11 mouse cellular contexts compared by ENCODE assay signal in genomic region chr12:82664598-82664997, GRCm38 (mm10).
DNase-seq lines count a peak whose midpoint lies in the region; ATAC-seq and TF ChIP-seq lines count a peak whose summit lies in the region.
"Had no signal": no experiment of that assay in that cellular context is flagged by ENCODE, and none has a peak within 500 bp of the region (broad histone marks: within the 10 kb centered on the region; RNA-seq: fewer than 3 reads in every experiment).

No protein-coding gene starts in this region.

- TF ChIP-seq CTCF in heart, postnatal 0 days (IDR thresholded peaks at IDR 0.05; ENCODE audit: low read depth), result no peak
- no peak for TF ChIP-seq CTCF in midbrain, postnatal 0 days (IDR thresholded peaks at IDR 0.05)

- ATAC-seq in kidney, embryonic 16.5 days (ENCODE audit: low FRiP score, low TSS enrichment), result no peak
- ATAC-seq in heart, postnatal 0 days (ENCODE audit: insufficient read depth, low read depth), result peak; percentile 93
- ATAC-seq in liver, embryonic 12.5 days, result no peak
- no peak for ATAC-seq in midbrain, postnatal 0 days (ENCODE audit: low FRiP score)

- no peaks in the 10 kb centered on the region for H3K4me1 ChIP-seq in kidney, embryonic 16.5 days (ENCODE audit: insufficient read depth, low read length)
- H3K4me1 ChIP-seq in heart, postnatal 0 days (ENCODE audit: control insufficient read depth, insufficient read depth), result peaks cover 20% of the 10 kb centered on the region; the same call in 1 of the 2 replicates
- no peaks in the 10 kb centered on the region for H3K4me1 ChIP-seq in liver, embryonic 12.5 days
- H3K4me1 ChIP-seq in hindbrain, embryonic 10.5 days (replicated peaks), result no peaks in the 10 kb centered on the region
- no peaks in the 10 kb centered on the region for H3K4me1 ChIP-seq in midbrain, postnatal 0 days (ENCODE audit: insufficient read depth, low read length)
- H3K4me1 ChIP-seq: liver, embryonic 13.5 days had no signal

- no peaks in the 10 kb centered on the region for H3K36me3 ChIP-seq in kidney, embryonic 16.5 days (ENCODE audit: insufficient read depth, low read length)
- H3K36me3 ChIP-seq in heart, postnatal 0 days (replicated peaks; ENCODE audit: control insufficient read depth, insufficient read depth, low read length), result no peaks in the 10 kb centered on the region
- H3K36me3 ChIP-seq in liver, embryonic 12.5 days, result no peaks in the 10 kb centered on the region
- no peaks in the 10 kb centered on the region for H3K36me3 ChIP-seq in hindbrain, embryonic 10.5 days
- H3K36me3 ChIP-seq in midbrain, postnatal 0 days (ENCODE audit: insufficient read depth, low read length), result no peaks in the 10 kb centered on the region
- H3K36me3 ChIP-seq: liver, embryonic 13.5 days had no signal

- 53% methylated on average over 7 of the region's 7 CpGs for WGBS in kidney, embryonic 16.5 days
- 14% methylated on average over 7 of the region's 7 CpGs for WGBS in heart, postnatal 0 days
- WGBS in liver, embryonic 12.5 days (ENCODE audit: insufficient replicate concordance), result 53% methylated on average over 7 of the region's 7 CpGs
- 84% methylated on average over 7 of the region's 7 CpGs for WGBS in hindbrain, embryonic 10.5 days
- 61% methylated on average over 7 of the region's 7 CpGs for WGBS in midbrain, postnatal 0 days

- DNase-seq in kidney, postnatal 4 days, result peak; percentile 27 to 35
- DNase-seq in frontal cortex, postnatal 14 days (ENCODE audit: low spot score in 2 of 2), result peak; percentile 39 to 46
- DNase-seq in heart, postnatal 0 days (ENCODE audit: low spot score), result peak; percentile 90
- peak; percentile 81 to 86 for DNase-seq in right cerebral cortex, postnatal 10 days (ENCODE audit: low spot score in 2 of 2)
- no peak for DNase-seq in hindbrain, embryonic 10.5 days (ENCODE audit: low spot score)
- DNase-seq in midbrain, postnatal 0 days (ENCODE audit: low spot score), result no peak
- DNase-seq: cerebellum, postnatal 14 days; kidney, adult 18-20 months; liver, embryonic 13.5 days had no signal

- H3K9ac ChIP-seq in kidney, embryonic 16.5 days (replicated peaks; ENCODE audit: low read length), result no peak overlapping the region
- peak overlapping the region; percentile 44; the same call in 1 of the 2 replicates for H3K9ac ChIP-seq in heart, postnatal 0 days (replicated peaks; ENCODE audit: low read depth, low read length)
- no peak overlapping the region for H3K9ac ChIP-seq in liver, embryonic 12.5 days
- no peak overlapping the region for H3K9ac ChIP-seq in midbrain, postnatal 0 days (replicated peaks; ENCODE audit: low read length, poor library complexity, severe bottlenecking)
- H3K9ac ChIP-seq: liver, embryonic 13.5 days had no signal

- H3K4me2 ChIP-seq in kidney, embryonic 16.5 days (replicated peaks; ENCODE audit: low read depth, low read length), result no peak overlapping the region
- H3K4me2 ChIP-seq in heart, postnatal 0 days (ENCODE audit: low read depth, low read length), result peak overlapping the region; percentile 55
- H3K4me2 ChIP-seq in liver, embryonic 12.5 days, result no peak overlapping the region
- no peak overlapping the region for H3K4me2 ChIP-seq in midbrain, postnatal 0 days (ENCODE audit: low read depth, low read length, poor library complexity, severe bottlenecking)
- H3K4me2 ChIP-seq: liver, embryonic 13.5 days had no signal

- H3K4me3 ChIP-seq in kidney, embryonic 16.5 days (ENCODE audit: low read length), result no peak overlapping the region
- no peak overlapping the region for H3K4me3 ChIP-seq in heart, postnatal 0 days (ENCODE audit: low read depth, low read length)
- no peak overlapping the region for H3K4me3 ChIP-seq in liver, embryonic 12.5 days
- no peak overlapping the region for H3K4me3 ChIP-seq in hindbrain, embryonic 10.5 days
- H3K4me3 ChIP-seq in midbrain, postnatal 0 days (ENCODE audit: low read depth, low read length), result no peak overlapping the region
- H3K4me3 ChIP-seq: liver, embryonic 13.5 days had no signal

- no peaks in the 10 kb centered on the region for H3K9me3 ChIP-seq in kidney, embryonic 16.5 days (ENCODE audit: low read length)
- H3K9me3 ChIP-seq in heart, postnatal 0 days (replicated peaks; ENCODE audit: control insufficient read depth, low read length), result no peaks in the 10 kb centered on the region
- H3K9me3 ChIP-seq in liver, embryonic 12.5 days (replicated peaks), result no peaks in the 10 kb centered on the region
- H3K9me3 ChIP-seq in hindbrain, embryonic 10.5 days, result no peaks in the 10 kb centered on the region
- no peaks in the 10 kb centered on the region for H3K9me3 ChIP-seq in midbrain, postnatal 0 days (ENCODE audit: low read length)
- H3K9me3 ChIP-seq: liver, embryonic 13.5 days had no signal

- TF ChIP-seq EP300 in heart, postnatal 0 days (IDR thresholded peaks at IDR 0.05; ENCODE audit: low read depth), result 0 out of 2 replicates have a peak, but pooled peaks have one; percentile 61

- no peaks in the 10 kb centered on the region for H3K27me3 ChIP-seq in kidney, embryonic 16.5 days (ENCODE audit: insufficient read depth, low read length)
- H3K27me3 ChIP-seq in heart, postnatal 0 days (ENCODE audit: control insufficient read depth, insufficient read depth, low read length), result no peaks in the 10 kb centered on the region
- H3K27me3 ChIP-seq in liver, embryonic 12.5 days (replicated peaks), result no peaks in the 10 kb centered on the region
- no peaks in the 10 kb centered on the region for H3K27me3 ChIP-seq in hindbrain, embryonic 10.5 days (ENCODE audit: insufficient read depth, poor library complexity, severe bottlenecking)
- no peaks in the 10 kb centered on the region for H3K27me3 ChIP-seq in midbrain, postnatal 0 days (ENCODE audit: insufficient read depth, low read length)
- H3K27me3 ChIP-seq: liver, embryonic 13.5 days had no signal

- H3K27ac ChIP-seq in kidney, embryonic 16.5 days (ENCODE audit: low read length), result no peak overlapping the region
- peak overlapping the region; percentile 93 for H3K27ac ChIP-seq in heart, postnatal 0 days (ENCODE audit: low read depth)
- H3K27ac ChIP-seq in liver, embryonic 12.5 days, result no peak overlapping the region
- no peak overlapping the region for H3K27ac ChIP-seq in hindbrain, embryonic 10.5 days
- H3K27ac ChIP-seq in midbrain, postnatal 0 days (ENCODE audit: low read depth, low read length), result no peak overlapping the region
- H3K27ac ChIP-seq: liver, embryonic 13.5 days had no signal

Comparison
In these comparisons a context has a peak if more than half of its experiments do, and no peak if none do; other contexts are left out.
1. DNase-seq: peak in kidney, postnatal 4 days (2 of 2), frontal cortex, postnatal 14 days (2 of 2), heart, postnatal 0 days (single experiment) and right cerebral cortex, postnatal 10 days (2 of 2); none in hindbrain, embryonic 10.5 days (single experiment) and midbrain, postnatal 0 days (single experiment).